Mouse (Mus musculus) T-cell, adult 2 months (primary cell): ENCODE measurements around the gene Prkcb.

Experiments
- DNase-seq: peaks from one replicate; pipeline ENCODE4 v3.0.0; 2022; ENCODE audit warnings: low spot score

Prkcb gene

DNA sequence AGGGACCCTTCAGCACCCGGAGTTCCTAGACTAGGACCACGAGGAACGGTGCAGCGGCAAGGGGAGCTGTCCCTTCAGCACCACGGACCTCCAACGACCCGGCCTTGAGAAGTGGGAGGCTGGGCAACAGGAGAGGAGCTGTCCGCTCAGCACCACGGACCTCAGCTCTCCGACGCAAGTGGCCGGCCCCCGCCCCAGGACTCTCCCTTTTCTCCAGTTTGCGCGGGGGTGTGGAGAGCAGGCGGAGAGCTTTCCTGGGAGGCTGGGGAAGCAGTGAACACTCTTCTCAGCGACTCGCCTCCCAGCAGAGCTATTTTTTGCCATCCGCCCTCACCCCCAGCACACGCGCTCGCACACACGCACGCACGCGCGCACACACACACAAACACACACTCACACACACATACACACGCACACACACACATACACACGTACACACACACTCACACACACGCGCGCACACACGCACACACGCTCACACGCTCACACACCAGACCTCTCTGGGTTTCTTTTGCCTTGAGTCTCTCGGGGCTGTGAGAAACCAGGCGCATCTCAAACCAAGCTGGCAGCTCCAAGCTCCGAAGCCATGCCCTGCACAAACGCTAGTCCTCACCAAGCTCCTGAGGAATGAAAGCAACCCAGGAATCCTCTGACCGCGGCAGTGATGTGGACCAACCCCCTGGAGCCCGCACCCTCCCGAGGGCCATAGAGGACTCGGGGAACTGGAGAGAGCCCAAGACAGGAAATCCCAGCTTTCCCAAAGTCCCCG, 382.5 kb downstream of the Prkcb start:
- peak; percentile 5 for DNase-seq

GRCm38 (mm10) chr7:122672981-122673380, 384.4 kb downstream of the Prkcb start:
- no peak for DNase-seq

- DNase-seq, result no peak
Observed at GRCm38 (mm10) chr7:122675207-122675606, 386.7 kb downstream of the Prkcb start.
